Mouse (Mus musculus) olfactory bulb, adult 2 months (tissue): ENCODE results near the gene Mepe.

Experiments
- CTCF ChIP-seq: fragments of 200-500 bp; IDR thresholded peaks from 2 replicates; pipeline ENCODE4 v1.5.1; 2012; ENCODE audit warnings: low read depth, mild to moderate bottlenecking, low read length, moderate library complexity; ENCODE audit not compliant: insufficient read depth
- POLR2A ChIP-seq: fragments of 200-500 bp; IDR thresholded peaks from 2 replicates; pipeline ENCODE4 v1.6.1; 2012; ENCODE audit warnings: mild to moderate bottlenecking, low read depth, low read length, moderate library complexity; ENCODE audit not compliant: insufficient read depth

- TF ChIP-seq CTCF (no peak), POLR2A (no peak)
Measured at GRCm38 (mm10) chr5:104335962-104336361, 10.8 kb downstream of the Mepe start.
